Mouse (Mus musculus) heart, embryonic 14.5 days (tissue): Measurements from ENCODE around the gene Rprd2. TPM values are rescaled to one million over a fixed set of nuclear protein-coding genes. Genes with fewer than 3 reads are reported as not detected.

Experiments
- ATAC-seq: fragments of 200-750 bp; cut with Nextera tagmentation; 2 replicates; pipeline ENCODE4 v1.8.0; 2017; ENCODE audit warnings: low read depth, moderate TSS enrichment; ENCODE audit not compliant: insufficient number of reproducible peaks, insufficient read depth, low FRiP score
- H3K27ac ChIP-seq, 2 experiments: fragments of 200-500 bp in 1 of 2; fragments of 300-500 bp in 1 of 2; sonication (generic) in 1 of 2; replicated peaks in 1 of 2; 2 replicates each; pipeline ENCODE4 v1.5.1; 2012 to 2014; ENCODE audit warnings: low read depth in 2 of 2, low read length in 2 of 2, control low read depth in 1 of 2, mild to moderate bottlenecking in 1 of 2, mixed read lengths in 1 of 2; ENCODE audit not compliant: control insufficient read depth in 1 of 2, insufficient read depth in 1 of 2
- H3K27me3 ChIP-seq: fragments of 300-500 bp; sonication (generic); 2 replicates; pipeline ENCODE4 v1.6.1; 2014; ENCODE audit warnings: mild to moderate bottlenecking, low read length, control low read depth; ENCODE audit not compliant: control insufficient read depth, insufficient read depth
- H3K36me3 ChIP-seq: fragments of 300-500 bp; sonication (generic); 2 replicates; pipeline ENCODE4 v1.6.1; 2014; ENCODE audit warnings: mild to moderate bottlenecking, control low read depth, low read length, mixed read lengths; ENCODE audit not compliant: control insufficient read depth, insufficient read depth
- H3K4me1 ChIP-seq, 2 experiments: fragments of 200-500 bp in 1 of 2; fragments of 300-500 bp in 1 of 2; sonication (generic) in 1 of 2; 2 replicates each; pipeline ENCODE4 v1.6.1; 2012 to 2014; ENCODE audit warnings: low read length in 2 of 2, control low read depth in 1 of 2, mixed read lengths in 1 of 2; ENCODE audit not compliant: control insufficient read depth in 2 of 2, insufficient read depth in 2 of 2
- H3K4me2 ChIP-seq: fragments of 300-500 bp; sonication (generic); 2 replicates; pipeline ENCODE4 v1.6.1; 2014; ENCODE audit warnings: mild to moderate bottlenecking, low read length
- H3K4me3 ChIP-seq, 2 experiments: fragments of 200-500 bp in 1 of 2; fragments of 300-500 bp in 1 of 2; sonication (generic) in 1 of 2; 2 replicates each; pipeline ENCODE4 v1.5.1; 2012 to 2014; ENCODE audit warnings: low read length in 2 of 2, mild to moderate bottlenecking in 2 of 2, control low read depth in 1 of 2, low read depth in 1 of 2, moderate library complexity in 1 of 2; ENCODE audit not compliant: control insufficient read depth in 1 of 2, insufficient read depth in 1 of 2
- H3K9ac ChIP-seq: fragments of 300-500 bp; sonication (generic); 2 replicates; pipeline ENCODE4 v1.6.1; 2014; ENCODE audit warnings: mild to moderate bottlenecking, low read length
- H3K9me3 ChIP-seq: fragments of 300-500 bp; sonication (generic); 2 replicates; pipeline ENCODE4 v1.6.1; 2016; ENCODE audit warnings: low read length, control low read depth; ENCODE audit not compliant: control insufficient read depth
- WGBS: fragments of 180-500 bp; shearing (Covaris S2); extraction: QIAGEN DNeasy Blood & Tissue Kit; methylation state at CpG from one replicate; pipeline ENCODE4 v1.1.7; 2014; 5-methylcytosine and 5-hydroxymethylcytosine counted together
- polyA plus RNA-seq: library from polyadenylated mRNA; unstranded; fragments of >200 nt; fragmentation: Nextera tagmentation; extraction: Ambion mirVana; gene quantifications from 2 replicates; pipeline ENCODE4 v1.2.1, GENCODE M21; 2014

The Rprd2 gene
- polyA plus RNA-seq = 19.1 and 22.0 TPM in 2 replicates

DNA sequence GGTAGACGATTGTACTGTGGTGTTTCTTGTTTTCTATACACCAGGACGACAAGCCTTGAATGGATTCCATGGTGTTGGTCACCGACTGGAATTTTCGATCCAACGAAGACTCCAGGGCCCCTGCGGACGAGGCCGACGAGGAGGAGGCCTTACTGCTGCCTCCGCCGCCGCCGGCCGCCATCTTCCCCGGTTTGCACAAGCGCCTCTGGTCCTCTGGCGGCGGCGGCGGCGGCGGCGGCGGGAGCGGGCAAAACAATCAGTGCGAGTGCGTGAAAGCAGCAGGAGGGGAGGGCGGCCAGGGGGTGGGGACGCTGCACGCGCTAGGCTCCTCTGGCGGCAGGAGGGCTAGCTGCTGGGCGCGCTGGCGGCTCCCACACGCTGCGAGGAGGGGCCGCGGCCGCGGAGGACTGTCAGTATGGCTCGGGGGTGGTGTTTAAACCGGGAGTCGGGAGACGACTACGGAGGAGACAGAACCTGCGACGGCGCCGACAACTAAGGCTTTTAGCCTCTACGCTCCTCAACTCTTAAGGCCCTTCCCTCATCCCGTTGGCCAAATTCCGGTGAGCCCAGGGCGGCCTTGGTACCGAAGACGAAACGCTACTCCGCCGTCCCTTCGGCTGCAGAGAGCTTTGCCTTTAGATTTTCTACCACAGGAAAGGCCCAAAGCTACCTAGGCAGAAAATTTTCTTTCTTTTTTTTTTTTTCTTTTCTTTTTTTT, at the start of gene Rprd2:
Gene Rprd2, minus strand, starts transcription at position 293 of the 718 bp plus-strand sequence.
- H3K9ac ChIP-seq = peak within 1 kb of the TSS; percentile 99
- peak within 1 kb of the TSS; percentile 86 to 88 for H3K4me3 ChIP-seq
- peak within 1 kb of the TSS; percentile 100 for H3K27ac ChIP-seq
- no peaks in the 10 kb centered on the region for H3K9me3 ChIP-seq
- WGBS = 0% methylated on average over 60 of the region's 60 CpGs
- peaks cover 0 to 10% of the 10 kb centered on the region in 2 experiments for H3K4me1 ChIP-seq
- peak within 1 kb of the TSS; percentile 71 for H3K4me2 ChIP-seq
- ATAC-seq = peak; percentile 40
- no peaks in the 10 kb centered on the region for H3K27me3 ChIP-seq
- no peaks in the 10 kb centered on the region for H3K36me3 ChIP-seq

DNA sequence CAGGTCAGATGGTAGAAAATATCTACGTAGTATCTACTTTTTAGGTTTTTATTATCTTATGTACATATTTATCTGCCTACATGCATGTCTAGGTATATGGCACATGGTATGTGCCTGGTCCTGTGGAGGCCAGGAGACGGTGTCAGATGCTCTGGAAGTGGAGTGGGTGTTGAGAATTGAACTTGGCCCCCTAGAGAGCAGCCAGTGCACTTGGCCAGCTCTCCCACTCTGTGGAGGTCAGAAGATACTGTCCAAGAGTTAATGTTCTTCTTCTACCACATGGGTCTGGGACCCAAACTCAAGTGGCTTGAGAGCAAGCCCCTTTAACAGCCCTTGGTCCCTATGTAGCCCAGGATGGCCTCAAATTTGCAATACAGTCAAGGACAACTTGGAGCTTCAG, 48.7 kb upstream of the Rprd2 start:
- no peak for ATAC-seq
- H3K4me1 ChIP-seq = peaks cover 0 to 11% of the 10 kb centered on the region in 2 experiments; a peak in 2 of 4 replicates
- H3K36me3 ChIP-seq = peaks cover 66% of the 10 kb centered on the region
- no peak overlapping the region for H3K4me3 ChIP-seq
- H3K9me3 ChIP-seq = no peaks in the 10 kb centered on the region
- WGBS = 85% methylated on average over 2 of the region's 2 CpGs
- H3K4me2 ChIP-seq = no peak overlapping the region
- H3K27me3 ChIP-seq = no peaks in the 10 kb centered on the region
- H3K27ac ChIP-seq = no peak overlapping the region
- no peak overlapping the region for H3K9ac ChIP-seq

DNA sequence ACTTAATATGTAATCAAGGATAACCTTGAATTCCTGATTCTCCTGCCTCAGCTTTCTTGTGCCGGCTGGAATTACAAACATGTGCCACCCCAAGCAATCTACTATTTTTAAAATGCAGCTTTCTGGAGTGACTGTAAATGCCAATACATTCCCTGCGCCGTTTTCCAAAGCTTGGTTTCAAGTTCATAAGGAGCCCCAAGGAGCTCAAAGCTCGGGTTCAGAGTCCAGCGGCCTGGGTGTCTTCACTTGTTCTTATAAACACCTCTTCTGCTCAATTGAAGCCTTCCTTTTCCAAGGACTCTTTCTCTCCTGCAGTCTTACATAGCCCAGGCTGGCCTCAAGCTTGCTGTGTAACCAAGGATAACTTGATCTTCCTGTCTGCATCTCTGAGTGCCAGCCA, 47.4 kb upstream of the Rprd2 start:
- Histone ChIP-seq H3K36me3 (peaks cover 66% of the 10 kb centered on the region), H3K4me2 (no peak overlapping the region), H3K4me1 (peaks cover 0 to 5% of the 10 kb centered on the region in 2 experiments; a peak in 1 of 4 replicates), H3K4me3 (no peak overlapping the region), H3K9ac (no peak overlapping the region), H3K9me3 (no peaks in the 10 kb centered on the region), H3K27ac (no peak overlapping the region), H3K27me3 (no peaks in the 10 kb centered on the region)
- WGBS = 78% methylated on average over 5 of the region's 5 CpGs
- ATAC-seq = no peak

DNA sequence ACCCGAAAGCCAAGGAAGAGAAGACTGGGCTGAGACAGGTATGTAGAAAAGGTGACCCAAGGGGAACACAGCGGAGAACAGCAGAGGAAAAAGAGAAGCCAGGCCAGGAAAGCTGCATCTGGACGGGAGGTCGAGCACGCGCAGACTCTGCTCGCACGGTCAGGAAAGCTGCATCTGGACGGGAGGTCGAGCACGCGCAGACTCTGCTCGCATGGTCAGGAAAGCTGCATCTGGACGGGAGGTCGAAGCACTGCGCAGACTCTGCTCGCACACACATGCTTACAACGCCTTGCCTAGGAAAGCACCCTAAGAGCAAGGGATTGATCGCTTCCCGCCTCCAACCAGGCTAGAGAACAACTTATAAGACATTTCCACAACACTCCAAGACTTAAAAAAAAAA, 46.9 kb upstream of the Rprd2 start:
- Histone ChIP-seq H3K27ac (no peak overlapping the region), H3K9me3 (no peaks in the 10 kb centered on the region), H3K4me1 (peaks cover 0 to 3% of the 10 kb centered on the region in 2 experiments; a peak in 1 of 4 replicates), H3K9ac (no peak overlapping the region), H3K4me2 (no peak overlapping the region), H3K36me3 (peaks cover 66% of the 10 kb centered on the region), H3K27me3 (no peaks in the 10 kb centered on the region), H3K4me3 (no peak overlapping the region)
- no peak for ATAC-seq
- WGBS = 84% methylated on average over 20 of the region's 20 CpGs

DNA sequence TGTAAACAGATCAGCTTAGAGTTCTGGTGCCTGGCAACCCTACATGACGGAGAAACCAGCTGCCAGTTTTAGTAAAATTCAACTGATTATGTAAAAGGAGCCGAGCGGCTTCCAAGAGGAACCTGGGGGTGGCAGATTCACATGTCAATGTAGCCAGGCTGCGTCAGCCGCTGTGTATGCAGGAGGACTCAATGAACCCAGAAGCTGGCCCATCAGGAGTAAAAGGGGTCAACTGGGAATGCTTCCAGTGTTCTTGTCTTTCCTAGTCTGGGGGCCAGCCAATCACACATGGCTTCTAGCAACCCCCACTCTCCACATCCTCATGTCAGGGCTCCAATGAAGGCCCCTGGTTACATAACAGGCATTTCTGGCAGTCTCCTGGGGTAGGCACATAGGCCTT, 46.4 kb upstream of the Rprd2 start:
- H3K9ac ChIP-seq = no peak overlapping the region
- ATAC-seq = no peak
- no peak overlapping the region for H3K4me3 ChIP-seq
- peaks cover 66% of the 10 kb centered on the region for H3K36me3 ChIP-seq
- H3K4me1 ChIP-seq = no peaks in the 10 kb centered on the region
- H3K27me3 ChIP-seq = no peaks in the 10 kb centered on the region
- 90% methylated on average over 5 of the region's 5 CpGs for WGBS
- no peak overlapping the region for H3K4me2 ChIP-seq
- H3K9me3 ChIP-seq = no peaks in the 10 kb centered on the region
- no peak overlapping the region for H3K27ac ChIP-seq

DNA sequence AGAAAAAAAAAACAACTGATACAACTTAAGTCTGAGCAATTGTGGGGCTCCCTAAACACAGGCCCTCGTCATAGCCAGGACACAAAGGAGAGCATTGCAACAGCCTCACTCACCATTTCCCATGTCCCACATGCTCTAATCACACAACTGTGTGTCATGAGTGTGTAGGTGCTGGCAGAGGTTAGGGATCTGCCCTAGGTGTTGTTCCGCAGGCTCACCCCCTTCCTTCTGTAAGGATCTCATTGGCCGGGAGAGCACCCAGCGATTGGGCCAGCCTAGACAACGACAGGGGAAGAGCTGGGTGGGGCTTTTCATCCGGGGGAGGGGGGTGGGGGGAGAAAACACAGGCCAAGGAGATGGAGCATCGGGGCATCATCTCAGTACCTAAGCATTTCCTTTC, 44.9 kb upstream of the Rprd2 start:
- 71% methylated on average over 7 of the region's 7 CpGs for WGBS

DNA sequence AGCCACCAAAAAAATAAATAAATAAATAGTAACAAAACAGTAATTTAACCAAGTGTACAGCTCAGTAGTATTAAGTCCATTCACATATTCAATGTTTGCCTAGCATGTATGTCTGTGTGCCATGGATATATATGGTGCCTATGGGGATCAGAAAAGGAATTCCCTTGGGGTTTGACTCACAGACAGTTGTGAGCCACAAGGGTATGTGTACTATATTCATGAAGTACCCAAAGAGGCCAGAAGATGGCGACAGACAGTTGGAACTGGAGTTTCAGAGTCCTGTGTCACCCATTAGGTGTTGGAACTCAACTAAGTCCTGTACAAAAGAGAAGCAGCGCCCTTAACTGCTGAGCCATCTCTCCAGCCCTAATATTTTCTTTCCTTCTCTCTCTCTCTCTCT, 43.1 kb upstream of the Rprd2 start:
- no peak overlapping the region for H3K9ac ChIP-seq
- H3K4me2 ChIP-seq = no peak overlapping the region
- H3K9me3 ChIP-seq = no peaks in the 10 kb centered on the region
- peaks cover 0 to under 1% of the 10 kb centered on the region in 2 experiments; a peak in 1 of 4 replicates for H3K4me1 ChIP-seq
- H3K4me3 ChIP-seq = no peak overlapping the region
- H3K27ac ChIP-seq = no peak overlapping the region
- no peaks in the 10 kb centered on the region for H3K27me3 ChIP-seq
- WGBS = 57% methylated on average over 2 of the region's 2 CpGs
- peaks cover 34% of the 10 kb centered on the region for H3K36me3 ChIP-seq
- ATAC-seq = 0 out of 2 replicates have a peak, but pooled peaks have one; percentile 19

More for the DNA sequence above, 44.9 kb upstream of the Rprd2 start:
- H3K4me3 ChIP-seq = no peak overlapping the region
- H3K36me3 ChIP-seq = peaks cover 51% of the 10 kb centered on the region
- H3K9ac ChIP-seq = no peak overlapping the region
- no peak overlapping the region for H3K4me2 ChIP-seq
- no peak overlapping the region for H3K27ac ChIP-seq
- no peaks in the 10 kb centered on the region for H3K27me3 ChIP-seq
- no peak for ATAC-seq
- no peaks in the 10 kb centered on the region for H3K4me1 ChIP-seq
- H3K9me3 ChIP-seq = no peaks in the 10 kb centered on the region
